Mouse (Mus musculus) right cerebral cortex, postnatal 10 days (tissue): ENCODE data around the gene Cep350.
"Not testable (repeated sequence)": the region's sequence is repeated elsewhere in the genome, so short reads cannot be mapped to it uniquely, and the experiment has no call there.

Source experiments
- DNase-seq, 2 experiments: peaks; one replicate each; pipeline ENCODE4 v3.0.0; 2021; ENCODE audit warnings: low spot score in 2 of 2

Gene Cep350

GRCm38 (mm10) chr1:155886846-155887245 is 86.2 kb downstream of the Cep350 start:
- DNase-seq: no peak

GRCm38 (mm10) chr1:155882646-155883231 is 90.3 kb downstream of the Cep350 start:
- not testable (repeated sequence) for DNase-seq

- DNase-seq: no peak
These were observed 93.5 kb downstream of the Cep350 start for GRCm38 (mm10) chr1:155879596-155879995.

- DNase-seq: peak in 1 of 2 experiments; percentile 33
These were observed 110.1 kb downstream of the Cep350 start for GRCm38 (mm10) chr1:155862967-155863366.

- DNase-seq: peak in 1 of 2 experiments; percentile 31
These were observed 117.9 kb downstream of the Cep350 start for GRCm38 (mm10) chr1:155854926-155855702.

GRCm38 (mm10) chr1:155853009-155853408 is 120.0 kb downstream of the Cep350 start:
- DNase-seq: no peak

- DNase-seq: no peak
These were observed 128.8 kb downstream of the Cep350 start for GRCm38 (mm10) chr1:155844235-155844634.

- no peak for DNase-seq
These were observed 129.5 kb downstream of the Cep350 start for GRCm38 (mm10) chr1:155843538-155843937.

GRCm38 (mm10) chr1:155835667-155836066 is 137.4 kb downstream of the Cep350 start:
- DNase-seq: no peak

- DNase-seq: no peak
These were observed 139.4 kb downstream of the Cep350 start for GRCm38 (mm10) chr1:155833610-155834009.

GRCm38 (mm10) chr1:155831958-155832357 is 141.1 kb downstream of the Cep350 start:
- DNase-seq: no peak

- no peak for DNase-seq
These were observed 142.2 kb downstream of the Cep350 start for GRCm38 (mm10) chr1:155830861-155831260.

GRCm38 (mm10) chr1:155827703-155828295 is 145.3 kb downstream of the Cep350 start:
- no peak for DNase-seq

- no peak for DNase-seq
These were observed 146.2 kb downstream of the Cep350 start for GRCm38 (mm10) chr1:155826803-155827395.

GRCm38 (mm10) chr1:155825940-155826716 is 146.9 kb downstream of the Cep350 start:
- no peak for DNase-seq

GRCm38 (mm10) chr1:155820646-155821045 is 152.4 kb downstream of the Cep350 start:
- no peak for DNase-seq

GRCm38 (mm10) chr1:155816167-155816566 is 156.9 kb downstream of the Cep350 start:
- DNase-seq: no peak

- DNase-seq: peak; percentile 88 to 89
These were observed 160.2 kb downstream of the Cep350 start, which contains the start of gene Qsox1 for GRCm38 (mm10) chr1:155812581-155813499. TSS of gene Qsox1 (minus strand) at chr1:155812889.

GRCm38 (mm10) chr1:155811995-155812580 is 161.0 kb downstream of the Cep350 start:
- DNase-seq: no peak

GRCm38 (mm10) chr1:155810616-155811015 is 162.4 kb downstream of the Cep350 start:
- DNase-seq: no peak
